ENCODE assay signal across 10 mouse cellular contexts in genomic region chr14:117879313-117879712, GRCm38 (mm10).
DNase-seq lines count a peak whose midpoint lies in the region; ATAC-seq and TF ChIP-seq lines count a peak whose summit lies in the region.
"Had no signal": no experiment of that assay in that cellular context is flagged by ENCODE, and none has a peak within 500 bp of the region (broad histone marks: within the 10 kb centered on the region; RNA-seq: fewer than 3 reads in every experiment).

No protein-coding gene starts in this region.

- H3K27ac ChIP-seq in kidney, embryonic 16.5 days (ENCODE audit: low read length), result no peak overlapping the region
- no peak overlapping the region for H3K27ac ChIP-seq in kidney, postnatal 0 days
- H3K27ac ChIP-seq in midbrain, embryonic 14.5 days (replicated peaks; ENCODE audit: low read depth, low read length), result no peak overlapping the region
- H3K27ac ChIP-seq: stomach, embryonic 15.5 days had no signal

- TF ChIP-seq CTCF in Patski (IDR thresholded peaks at IDR 0.05), result peak; percentile 36
- peak; percentile 42 for TF ChIP-seq CTCF in kidney, postnatal 0 days (IDR thresholded peaks at IDR 0.05; ENCODE audit: low read depth)

- H3K4me1 ChIP-seq in kidney, embryonic 16.5 days (ENCODE audit: insufficient read depth, low read length), result no peaks in the 10 kb centered on the region
- no peaks in the 10 kb centered on the region for H3K4me1 ChIP-seq in kidney, postnatal 0 days (replicated peaks; ENCODE audit: insufficient read depth, low read length)
- H3K4me1 ChIP-seq in midbrain, embryonic 14.5 days (ENCODE audit: control insufficient read depth, insufficient read depth, low read length), result peaks cover 10% of the 10 kb centered on the region; the same call in 1 of the 2 replicates
- H3K4me1 ChIP-seq: stomach, embryonic 15.5 days had no signal

- CTCF ChIA-PET in Patski (lab: Charles Lee), result no interaction called here

- H3K27me3 ChIP-seq in kidney, embryonic 16.5 days (ENCODE audit: insufficient read depth, low read length), result no peaks in the 10 kb centered on the region
- H3K27me3 ChIP-seq in Patski, result no peaks in the 10 kb centered on the region
- H3K27me3 ChIP-seq in kidney, postnatal 0 days (ENCODE audit: insufficient read depth, low read length), result no peaks in the 10 kb centered on the region
- H3K27me3 ChIP-seq in midbrain, embryonic 14.5 days (ENCODE audit: control insufficient read depth, insufficient read depth, low read length), result no peaks in the 10 kb centered on the region
- H3K27me3 ChIP-seq: stomach, embryonic 15.5 days had no signal

- DNase-seq in cerebellum, postnatal 10 days, result peak; percentile 75
- no peak for DNase-seq in cerebellum, adult 9-11 months
- peak; percentile 4 for DNase-seq in kidney, adult 9 months
- DNase-seq in Patski (ENCODE audit: low read depth, low spot score), result no peak
- peak; percentile 16 for DNase-seq in kidney, postnatal 0 days (ENCODE audit: low spot score)
- no peak for DNase-seq in midbrain, embryonic 14.5 days
- DNase-seq: cerebellum, adult 11 months had no signal

- in situ Hi-C loops in Patski (cut with MboI; ENCODE audit: low pct_unique_long_range_greater_than_20kb), result no loop called here

- no peaks in the 10 kb centered on the region for H3K36me3 ChIP-seq in kidney, embryonic 16.5 days (ENCODE audit: insufficient read depth, low read length)
- H3K36me3 ChIP-seq in kidney, postnatal 0 days (ENCODE audit: insufficient read depth, low read length), result no peaks in the 10 kb centered on the region
- no peaks in the 10 kb centered on the region for H3K36me3 ChIP-seq in midbrain, embryonic 14.5 days (ENCODE audit: control insufficient read depth, insufficient read depth, low read length)
- H3K36me3 ChIP-seq: stomach, embryonic 15.5 days had no signal

- no peak overlapping the region for H3K4me3 ChIP-seq in kidney, embryonic 16.5 days (ENCODE audit: low read length)
- H3K4me3 ChIP-seq in kidney, postnatal 0 days (replicated peaks; ENCODE audit: low read depth, low read length), result no peak overlapping the region
- H3K4me3 ChIP-seq in midbrain, embryonic 14.5 days (replicated peaks; ENCODE audit: low read depth, low read length), result no peak overlapping the region
- H3K4me3 ChIP-seq: stomach, embryonic 15.5 days had no signal

- H3K9ac ChIP-seq in kidney, embryonic 16.5 days (replicated peaks; ENCODE audit: low read length), result no peak overlapping the region
- no peak overlapping the region for H3K9ac ChIP-seq in kidney, postnatal 0 days (ENCODE audit: low read depth, low read length)
- no peak overlapping the region for H3K9ac ChIP-seq in midbrain, embryonic 14.5 days (replicated peaks; ENCODE audit: low read length)
- H3K9ac ChIP-seq: stomach, embryonic 15.5 days had no signal

- POLR2A ChIA-PET in Patski (lab: Charles Lee), result no interaction called here

- ATAC-seq in kidney, embryonic 16.5 days (ENCODE audit: low FRiP score, low TSS enrichment), result no peak
- no peak for ATAC-seq in Patski
- no peak for ATAC-seq in kidney, postnatal 0 days (replicated peaks; ENCODE audit: low FRiP score, low read depth)
- no peak for ATAC-seq in megakaryocyte-erythroid progenitor cell, adult 5-6 weeks (replicated peaks; ENCODE audit: low FRiP score, low TSS enrichment, poor library complexity, severe bottlenecking)
- no peak for ATAC-seq in midbrain, embryonic 14.5 days (ENCODE audit: low FRiP score, low TSS enrichment)

- WGBS in kidney, embryonic 16.5 days, result 77% methylated on average over 9 of the region's 9 CpGs
- WGBS in kidney, postnatal 0 days, result 77% methylated on average over 9 of the region's 9 CpGs
- 92% methylated on average over 9 of the region's 9 CpGs for WGBS in midbrain, embryonic 14.5 days

- H3K9me3 ChIP-seq in kidney, embryonic 16.5 days (ENCODE audit: low read length), result no peaks in the 10 kb centered on the region
- H3K9me3 ChIP-seq in kidney, postnatal 0 days (replicated peaks; ENCODE audit: low read length), result no peaks in the 10 kb centered on the region
- no peaks in the 10 kb centered on the region for H3K9me3 ChIP-seq in midbrain, embryonic 14.5 days (ENCODE audit: control insufficient read depth, low read length)
- H3K9me3 ChIP-seq: stomach, embryonic 15.5 days had no signal

- H3K4me2 ChIP-seq in kidney, embryonic 16.5 days (replicated peaks; ENCODE audit: low read depth, low read length), result no peak overlapping the region
- H3K4me2 ChIP-seq in kidney, postnatal 0 days (ENCODE audit: low read length), result no peak overlapping the region
- H3K4me2 ChIP-seq in midbrain, embryonic 14.5 days (ENCODE audit: low read length), result no peak overlapping the region
- H3K4me2 ChIP-seq: stomach, embryonic 15.5 days had no signal

Comparison
In these comparisons a context has a peak if more than half of its experiments do, and no peak if none do; other contexts are left out.
1. DNase-seq: peak in cerebellum, postnatal 10 days (2 of 2), kidney, adult 9 months (single experiment) and kidney, postnatal 0 days (single experiment); none in cerebellum, adult 9-11 months (single experiment), Patski (single experiment) and midbrain, embryonic 14.5 days (single experiment).